Mouse (Mus musculus) ES-E14 (cell line): Measurements from ENCODE around the gene Gpr139.

Experiments used
- CHD2 ChIP-seq: IDR thresholded peaks from 2 replicates; pipeline ENCODE4 v1.6.1; 2014; ENCODE audit warnings: mild to moderate bottlenecking, low read depth, low read length, inconsistent platforms
- MAFK ChIP-seq: IDR thresholded peaks from 2 replicates; pipeline ENCODE4 v1.6.1; 2014; ENCODE audit warnings: mild to moderate bottlenecking, low read depth, low read length, inconsistent platforms; ENCODE audit not compliant: insufficient read depth
- ZC3H11A ChIP-seq: IDR thresholded peaks from 2 replicates; pipeline ENCODE4 v1.6.1; 2012; ENCODE audit warnings: low read depth, mild to moderate bottlenecking, inconsistent platforms, low read length, borderline replicate concordance
- ZNF384 ChIP-seq: IDR thresholded peaks from 2 replicates; pipeline ENCODE4 v1.6.1; 2012; ENCODE audit warnings: low read depth, low read length, inconsistent platforms

DNA sequence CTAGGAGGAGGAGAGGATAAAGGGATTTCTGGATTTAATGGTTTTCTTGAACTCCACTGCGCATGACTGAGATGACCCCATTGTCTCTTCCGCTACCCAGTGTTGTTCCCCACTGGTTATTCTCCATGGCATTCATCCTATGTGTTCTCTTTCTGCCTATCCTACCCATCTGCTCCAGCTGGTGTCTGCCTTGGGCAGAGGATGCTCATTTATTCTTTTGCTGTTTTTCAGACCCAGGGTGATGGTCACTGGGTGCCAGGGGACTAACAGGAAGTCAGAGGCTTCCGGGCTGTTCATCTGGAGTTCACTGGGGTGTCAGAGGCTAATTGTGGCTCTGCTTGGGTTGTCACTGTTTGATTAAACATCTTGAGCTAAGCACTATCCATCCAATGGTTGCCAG, 24.4 kb downstream of the Gpr139 start:
- TF ChIP-seq ZNF384 (no peak), CHD2 (no peak), MAFK (no peak), ZC3H11A (no peak)
